Mouse (Mus musculus) MEL (cell line): Measurements from ENCODE around the gene Skp2. TPM values are rescaled to one million over a fixed set of nuclear protein-coding genes. Genes with fewer than 3 reads are reported as not detected.
A peak's percentile ranks its signal among the peaks of the same experiment; 100 is the strongest.

Source experiments
- DNase-seq: peaks from one replicate; pipeline ENCODE4 v3.0.0; 2011; ENCODE audit warnings: low read depth, low spot score
- H3K27ac ChIP-seq: 2 replicates; pipeline ENCODE4 v1.5.1; 2012; ENCODE audit warnings: low read depth, mild to moderate bottlenecking, control low read depth, low read length, moderate library complexity; ENCODE audit not compliant: control insufficient read depth
- H3K27me3 ChIP-seq, 2 experiments: fragments of 150-350 bp in 1 of 2; sonication (generic) in 1 of 2; 2 replicates each; pipeline ENCODE4 v1.6.1; 2012; ENCODE audit warnings: low read length in 2 of 2, mild to moderate bottlenecking in 2 of 2, improper control_type of control experiment in 1 of 2, moderate library complexity in 1 of 2; ENCODE audit not compliant: insufficient read depth in 2 of 2, control insufficient read depth in 1 of 2
- H3K36me3 ChIP-seq, 2 experiments: 2 replicates each; pipeline ENCODE4 v1.6.1; 2012 to 2014; ENCODE audit warnings: low read length in 2 of 2, improper control_type of control experiment in 1 of 2, inconsistent platforms in 1 of 2, mild to moderate bottlenecking in 1 of 2; ENCODE audit not compliant: insufficient read depth in 2 of 2, control insufficient read depth in 1 of 2
- H3K4me1 ChIP-seq, 2 experiments: fragments of 150-350 bp in 1 of 2; sonication (generic) in 1 of 2; 2 replicates each; pipeline ENCODE4 v1.6.1; 2012; ENCODE audit warnings: low read length in 2 of 2, improper control_type of control experiment in 1 of 2, mild to moderate bottlenecking in 1 of 2; ENCODE audit not compliant: insufficient read depth in 2 of 2, control insufficient read depth in 1 of 2
- H3K4me3 ChIP-seq, 2 experiments: fragments of 150-350 bp in 1 of 2; sonication (generic) in 1 of 2; 2 replicates each; pipeline ENCODE4 v1.5.1; 2012; ENCODE audit warnings: low read depth in 2 of 2, low read length in 2 of 2, mild to moderate bottlenecking in 2 of 2, moderate library complexity in 2 of 2, control low read depth in 1 of 2, improper control_type of control experiment in 1 of 2; ENCODE audit not compliant: control insufficient read depth in 1 of 2, insufficient read depth in 1 of 2
- H3K79me2 ChIP-seq: 2 replicates; pipeline ENCODE4 v1.6.1; 2012; ENCODE audit warnings: mild to moderate bottlenecking, low read length, moderate library complexity; ENCODE audit not compliant: control insufficient read depth, poor library complexity, insufficient read depth
- H3K9ac ChIP-seq: 2 replicates; pipeline ENCODE4 v1.6.1; 2012; ENCODE audit warnings: low read depth, mild to moderate bottlenecking, control low read depth, low read length, moderate library complexity; ENCODE audit not compliant: control insufficient read depth, poor library complexity, severe bottlenecking
- H3K9me3 ChIP-seq: fragments of 150-350 bp; sonication (generic); replicated peaks from 2 replicates; pipeline ENCODE4 v1.6.1; 2012; ENCODE audit warnings: mild to moderate bottlenecking, low read length, improper control_type of control experiment, moderate library complexity; ENCODE audit not compliant: insufficient read depth
- BHLHE40 ChIP-seq: IDR thresholded peaks from 2 replicates; pipeline ENCODE4 v1.6.1; 2012; ENCODE audit warnings: low read depth, mild to moderate bottlenecking, inconsistent platforms, low read length, improper control_type of control experiment, borderline replicate concordance
- CHD2 ChIP-seq: IDR thresholded peaks from 2 replicates; pipeline ENCODE4 v1.6.1; 2011; ENCODE audit warnings: low read length, improper control_type of control experiment
- CTCF ChIP-seq, 3 experiments: IDR thresholded peaks in 2 of 3; conservative IDR thresholded peaks in 1 of 3; 2 replicates each; pipeline ENCODE4 v1.5.1; 2011 to 2012; ENCODE audit warnings: low read length in 3 of 3, low read depth in 2 of 3, mild to moderate bottlenecking in 2 of 3, improper control_type of control experiment in 1 of 3, inconsistent platforms in 1 of 3, mixed read lengths in 1 of 3, moderate library complexity in 1 of 3; ENCODE audit not compliant: control insufficient read depth in 1 of 3, insufficient read depth in 1 of 3, poor library complexity in 1 of 3, severe bottlenecking in 1 of 3
- EP300 ChIP-seq, 2 experiments: IDR thresholded peaks; 2 replicates each; pipeline ENCODE4 v1.6.1; 2011; ENCODE audit warnings: improper control_type of control experiment in 2 of 2, low read length in 2 of 2, low read depth in 1 of 2, mild to moderate bottlenecking in 1 of 2
- ETS1 ChIP-seq: IDR thresholded peaks from 2 replicates; pipeline ENCODE4 v1.6.1; 2012; ENCODE audit warnings: low read depth, mild to moderate bottlenecking, inconsistent platforms, low read length, improper control_type of control experiment, moderate library complexity
- GATA1 ChIP-seq: IDR thresholded peaks from 2 replicates; pipeline ENCODE4 v1.6.1; 2011; ENCODE audit warnings: low read depth, low read length, improper control_type of control experiment
- HCFC1 ChIP-seq: IDR thresholded peaks from 2 replicates; pipeline ENCODE4 v1.6.1; 2012; ENCODE audit warnings: low read depth, mild to moderate bottlenecking, inconsistent platforms, low read length, improper control_type of control experiment, moderate library complexity
- MEF2A ChIP-seq: IDR thresholded peaks from 2 replicates; pipeline ENCODE4 v1.6.1; 2014; ENCODE audit warnings: low read depth, mild to moderate bottlenecking, inconsistent platforms, low read length, improper control_type of control experiment; ENCODE audit not compliant: poor library complexity, insufficient replicate concordance, severe bottlenecking; ENCODE audit errors: extremely low read depth
- MXI1 ChIP-seq: IDR thresholded peaks from 2 replicates; pipeline ENCODE4 v1.6.1; 2011; ENCODE audit warnings: mild to moderate bottlenecking, low read depth, low read length, improper control_type of control experiment
- MYB ChIP-seq: IDR thresholded peaks from 2 replicates; pipeline ENCODE4 v1.6.1; 2011; ENCODE audit warnings: mild to moderate bottlenecking, low read depth, low read length, improper control_type of control experiment
- MYC ChIP-seq: IDR thresholded peaks from 2 replicates; pipeline ENCODE4 v1.6.1; 2011; ENCODE audit warnings: low read depth, mild to moderate bottlenecking, low read length, improper control_type of control experiment, moderate library complexity
- POLR2A ChIP-seq, 2 experiments: IDR thresholded peaks; 2 replicates each; pipeline ENCODE4 v1.6.1; 2011 to 2012; ENCODE audit warnings: low read length in 2 of 2, mild to moderate bottlenecking in 2 of 2, control low read depth in 1 of 2, improper control_type of control experiment in 1 of 2, low read depth in 1 of 2, moderate library complexity in 1 of 2; ENCODE audit not compliant: control insufficient read depth in 1 of 2, insufficient read depth in 1 of 2, poor library complexity in 1 of 2
- POLR2AphosphoS2 ChIP-seq: IDR thresholded peaks from 2 replicates; pipeline ENCODE4 v1.6.1; 2011; ENCODE audit warnings: low read length, improper control_type of control experiment
- RAD21 ChIP-seq: IDR thresholded peaks from 2 replicates; pipeline ENCODE4 v1.6.1; 2011; ENCODE audit warnings: mild to moderate bottlenecking, low read depth, low read length, improper control_type of control experiment
- SIN3A ChIP-seq: IDR thresholded peaks from 2 replicates; pipeline ENCODE4 v1.6.1; 2012; ENCODE audit warnings: low read length, improper control_type of control experiment, inconsistent platforms
- TAL1 ChIP-seq: IDR thresholded peaks from 2 replicates; pipeline ENCODE4 v1.6.1; 2012; ENCODE audit warnings: mild to moderate bottlenecking, inconsistent platforms, low read length, moderate library complexity, mixed read lengths
- TBP ChIP-seq: IDR thresholded peaks from 2 replicates; pipeline ENCODE4 v1.8.0; 2011; ENCODE audit warnings: low read depth, low read length, improper control_type of control experiment
- USF1 ChIP-seq: IDR thresholded peaks from 2 replicates; pipeline ENCODE4 v1.6.1; 2014; ENCODE audit warnings: low read depth, mild to moderate bottlenecking, inconsistent platforms, low read length, improper control_type of control experiment, moderate library complexity
- ZC3H11A ChIP-seq: IDR thresholded peaks from 2 replicates; pipeline ENCODE4 v1.6.1; 2012; ENCODE audit warnings: low read depth, mild to moderate bottlenecking, inconsistent platforms, low read length, improper control_type of control experiment
- polyA plus RNA-seq, 2 experiments: library from polyadenylated mRNA; stranded (reverse) in 1 of 2; unstranded in 1 of 2; fragments of >175 nt in 1 of 2; fragments of >200 nt in 1 of 2; gene quantifications; 2 replicates each; pipeline versions ENCODE4 v1.2.1 to v1.2.4; 2012; ENCODE audit warnings: low replicate concordance in 2 of 2, low read depth in 1 of 2; ENCODE audit not compliant: insufficient read length in 2 of 2, insufficient read depth in 1 of 2, missing spikeins in 1 of 2
- total RNA-seq: library from RNA; depleted of rRNA; stranded (reverse); fragments of 300-350 nt; gene quantifications from 2 replicates; pipeline ENCODE4 v1.2.3, GENCODE M21; 2012

Gene Skp2
- total and polyA plus RNA-seq, 3 experiments: 46.9 to 61.4 TPM; not detected in 1

DNA sequence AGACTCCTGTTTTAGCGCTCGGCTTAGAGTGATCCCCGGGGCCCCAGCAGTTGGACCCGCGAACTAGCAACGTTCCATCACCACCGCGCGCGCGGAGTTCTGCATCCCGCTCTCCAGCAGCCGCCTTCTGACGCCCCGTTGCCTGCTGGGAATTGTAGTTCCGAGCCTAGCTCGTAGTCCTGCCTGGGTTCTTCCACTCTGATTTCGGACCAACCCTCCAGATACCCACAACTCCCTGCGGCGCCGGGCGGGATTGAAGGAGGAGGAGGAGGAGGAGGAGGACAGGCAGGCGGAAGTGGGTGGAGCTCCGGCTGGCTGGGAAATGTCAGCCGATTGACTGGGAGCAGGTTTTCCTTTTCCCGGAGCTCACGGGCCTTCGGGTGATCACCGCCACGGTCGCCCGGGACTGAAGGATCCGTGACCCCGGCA lies 15.0 kb downstream of the Skp2 start, which contains the start of gene Lmbrd2 (continued):
- TF ChIP-seq TAL1 (no peak), EP300 (IDR thresholded peaks at IDR 0.05; ENCODE audit: low read depth in 1 of 2, low read length in 2 of 2) (no peak)

DNA sequence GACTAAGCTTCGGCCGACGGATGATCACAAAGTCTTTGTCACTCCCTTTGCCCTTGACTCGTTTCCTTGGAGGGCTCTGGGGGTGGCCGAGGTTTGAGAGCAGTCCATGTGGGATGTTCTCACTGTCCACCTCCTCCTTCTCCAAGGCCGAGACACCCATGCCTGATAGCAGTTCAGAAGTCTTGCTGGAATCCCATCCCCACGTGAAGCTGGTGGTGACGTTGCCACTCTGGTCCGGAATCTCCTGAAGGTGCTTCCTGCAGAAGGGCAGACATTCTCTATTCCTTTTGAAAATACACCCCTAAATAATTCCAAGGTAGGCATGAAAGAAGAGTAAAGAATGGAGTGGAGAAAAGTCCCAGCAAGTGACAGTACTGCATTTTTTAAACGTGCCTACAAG lies 15.8 kb downstream of the Skp2 start:
- peaks cover 3 to 26% of the 10 kb centered on the region in 2 experiments for H3K36me3 ChIP-seq
- peaks cover 46% of the 10 kb centered on the region for H3K79me2 ChIP-seq
- no peak for TF ChIP-seq GATA1
- TF ChIP-seq POLR2A (IDR thresholded peaks at IDR 0.05; ENCODE audit: control insufficient read depth in 1 of 2, insufficient read depth in 1 of 2, low read depth in 1 of 2, low read length in 2 of 2, poor library complexity in 1 of 2): no peak
- TF ChIP-seq MYC: peak; percentile 51
- TF ChIP-seq CTCF (IDR thresholded peaks at IDR 0.05 in 2 of 3, conservative IDR thresholded peaks at IDR 0.05 in 1 of 3; ENCODE audit: control insufficient read depth in 1 of 3, insufficient read depth in 1 of 3, low read depth in 2 of 3, low read length in 3 of 3, poor library complexity in 1 of 3, severe bottlenecking in 1 of 3): no peak
- TF ChIP-seq USF1: 0 out of 2 replicates have a peak, but pooled peaks have one; percentile 22
- no peak for TF ChIP-seq TBP
- no peak for TF ChIP-seq POLR2AphosphoS2
- TF ChIP-seq CHD2: no peak
- no peak for TF ChIP-seq SIN3A
- no peak for TF ChIP-seq MYB
- TF ChIP-seq TAL1: no peak
- no peak for TF ChIP-seq ETS1
- TF ChIP-seq HCFC1: no peak
- TF ChIP-seq MXI1: no peak; the same call in 1 of the 2 replicates
- TF ChIP-seq EP300 (IDR thresholded peaks at IDR 0.05; ENCODE audit: low read depth in 1 of 2, low read length in 2 of 2): no peak
- TF ChIP-seq RAD21: no peak
- TF ChIP-seq MEF2A: no peak
- no peak for TF ChIP-seq BHLHE40
- H3K4me1 ChIP-seq: peaks cover 7 to 21% of the 10 kb centered on the region in 2 experiments
- H3K27ac ChIP-seq: peak overlapping the region; percentile 65
- peak overlapping the region; percentile 87 for H3K9ac ChIP-seq
- peak; percentile 59 for DNase-seq
- peak overlapping the region; percentile 64 to 84 for H3K4me3 ChIP-seq
- no peaks in the 10 kb centered on the region for H3K9me3 ChIP-seq
- H3K27me3 ChIP-seq: no peaks in the 10 kb centered on the region

DNA sequence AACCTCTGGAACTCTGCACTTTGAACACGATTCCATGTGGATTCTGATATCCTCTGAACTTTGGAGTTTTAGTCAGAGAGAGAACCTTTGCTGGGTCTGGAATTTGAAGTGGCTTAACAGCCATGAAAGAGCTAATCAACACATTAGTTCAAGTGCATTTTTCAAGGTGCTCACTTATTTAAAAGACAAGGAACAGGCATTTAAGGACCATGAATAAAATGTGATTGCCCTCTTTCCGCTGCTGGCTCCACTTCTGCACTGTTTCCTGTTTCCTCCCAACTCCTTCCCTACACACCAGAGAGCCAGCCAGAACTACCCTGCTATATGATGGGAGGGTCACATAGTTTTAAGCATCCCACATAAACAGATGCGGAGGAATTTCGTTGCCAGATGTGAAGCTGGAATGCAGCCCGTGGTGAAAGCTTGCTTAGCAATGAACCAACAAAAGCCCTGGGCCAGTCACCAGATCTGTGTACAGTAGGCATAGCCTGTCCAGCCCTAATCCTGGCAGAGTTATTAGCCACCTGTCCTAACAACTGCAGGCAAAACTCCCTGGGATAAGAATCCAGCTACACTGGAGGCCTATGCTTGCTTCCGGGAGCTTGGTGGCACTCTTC lies 20.2 kb downstream of the Skp2 start:
- Histone ChIP-seq H3K4me3 (no peak overlapping the region), H3K27me3 (no peaks in the 10 kb centered on the region), H3K79me2 (peaks cover 51% of the 10 kb centered on the region), H3K9ac (no peak overlapping the region), H3K4me1 (peaks cover 5 to 29% of the 10 kb centered on the region in 2 experiments), H3K27ac (no peak overlapping the region), H3K36me3 (peaks cover 19 to 39% of the 10 kb centered on the region in 2 experiments)
- DNase-seq: no peak
- TF ChIP-seq ZC3H11A (no peak), HCFC1 (no peak), ETS1 (no peak)
- TF ChIP-seq, all 39 proteins: peak for 0
- H3K9me3 ChIP-seq: no peaks in the 10 kb centered on the region
